Mouse (Mus musculus) adrenal gland, postnatal 14 days (tissue): ENCODE data around the gene Pgls. TPM values are rescaled to one million over a fixed set of nuclear protein-coding genes. Genes with fewer than 3 reads are reported as not detected.
A peak's percentile ranks its signal among the peaks of the same experiment; 100 is the strongest.

ENCODE experiments used
- DNase-seq: peaks from one replicate; pipeline ENCODE4 v3.0.0; 2021; ENCODE audit warnings: mixed read lengths
- long read RNA-seq, 2 experiments: library from polyadenylated mRNA; stranded (forward); transcript quantifications; one replicate each; pipeline ENCODE4 v2.0.0; 2021
- total RNA-seq: library from RNA; stranded (reverse); gene quantifications from 2 replicates; pipeline ENCODE4 v1.2.3, GENCODE M21; 2021

The Pgls gene
- total RNA-seq: 212 and 250 TPM in 2 replicates
- long read RNA-seq, experiment 1, transcript Pgls-201 (5 exons, 893 nt): major isoform, 293 of 326 reads
- long read RNA-seq, experiment 1, transcript Pgls-205 (5 exons, 1,062 nt): minor isoform, 5 of 326 reads
- long read RNA-seq, experiment 1, partial matches to known transcripts: 19 of 326 reads
- long read RNA-seq, experiment 1, other reads (novel, unspliced or antisense): 9 of 326 reads
- long read RNA-seq, experiment 2, transcript Pgls-201 (5 exons, 893 nt): major isoform, 249 of 269 reads
- long read RNA-seq, experiment 2, partial matches to known transcripts: 11 of 269 reads
- long read RNA-seq, experiment 2, other reads (novel, unspliced or antisense): 5 of 269 reads

GRCm38 (mm10) chr8:71591471-71592373 is at the start of gene Pgls:
Gene Pgls (plus strand): TSS chr8:71592176.
- DNase-seq: peak; percentile 97

GRCm38 (mm10) chr8:71542632-71543343 is 49.2 kb upstream of the Pgls start, which contains the start of gene Mvb12a:
Gene Mvb12a (plus strand): TSS chr8:71542922.
- peak; percentile 97 for DNase-seq

GRCm38 (mm10) chr8:71543755-71544154 is 48.2 kb upstream of the Pgls start:
- DNase-seq: no peak

GRCm38 (mm10) chr8:71545053-71545452 is 46.9 kb upstream of the Pgls start:
- DNase-seq: no peak

- DNase-seq: no peak
Measured at GRCm38 (mm10) chr8:71547590-71547989, 44.4 kb upstream of the Pgls start.

GRCm38 (mm10) chr8:71550754-71551153 is 41.2 kb upstream of the Pgls start:
- DNase-seq: no peak

- no peak for DNase-seq
Measured at GRCm38 (mm10) chr8:71552770-71553169, 39.2 kb upstream of the Pgls start.

- no peak for DNase-seq
Measured at GRCm38 (mm10) chr8:71554001-71554400, 38.0 kb upstream of the Pgls start.

- DNase-seq: no peak
Measured at GRCm38 (mm10) chr8:71554644-71555043, 37.3 kb upstream of the Pgls start.

- peak; percentile 42 for DNase-seq
Measured at GRCm38 (mm10) chr8:71558071-71558957, 33.7 kb upstream of the Pgls start, which contains the start of gene Tmem221. Gene Tmem221 (minus strand): TSS chr8:71558871.

GRCm38 (mm10) chr8:71558958-71559690 is 32.9 kb upstream of the Pgls start:
- DNase-seq: peak; percentile 90

GRCm38 (mm10) chr8:71560071-71560470 is 31.9 kb upstream of the Pgls start:
- DNase-seq: no peak

- peak; percentile 47 for DNase-seq
Measured at GRCm38 (mm10) chr8:71560765-71561164, 31.2 kb upstream of the Pgls start.

GRCm38 (mm10) chr8:71561401-71561800 is 30.6 kb upstream of the Pgls start:
- peak; percentile 70 for DNase-seq

GRCm38 (mm10) chr8:71562751-71563150 is 29.2 kb upstream of the Pgls start:
- DNase-seq: peak; percentile 92

- DNase-seq: no peak
Measured at GRCm38 (mm10) chr8:71563992-71564391, 28.0 kb upstream of the Pgls start.

- DNase-seq: no peak
Measured at GRCm38 (mm10) chr8:71566501-71566900, 25.5 kb upstream of the Pgls start, which contains the start of gene Nxnl1. Gene Nxnl1 (minus strand): TSS chr8:71566601.

- no peak for DNase-seq
Measured at GRCm38 (mm10) chr8:71567587-71567986, 24.4 kb upstream of the Pgls start.

GRCm38 (mm10) chr8:71568387-71568937 is 23.5 kb upstream of the Pgls start, which contains the start of gene Slc27a1:
Gene Slc27a1 (plus strand): TSS chr8:71568882.
- peak; percentile 93 for DNase-seq

GRCm38 (mm10) chr8:71568941-71569340 is 23.0 kb upstream of the Pgls start:
- no peak for DNase-seq
